8 mouse cellular contexts compared by ENCODE assay signal in genomic region chr2:93126595-93127165, GRCm38 (mm10).
DNase-seq lines count a peak whose midpoint lies in the region; ATAC-seq and TF ChIP-seq lines count a peak whose summit lies in the region.

No protein-coding gene starts in this region.

- DNase-seq in CH12.LX (ENCODE audit: extremely low read depth) = no peak
- peak; percentile 48 to 71 for DNase-seq in adrenal gland, adult 18-20 months (ENCODE audit: low spot score in 2 of 2)
- peak; percentile 87 for DNase-seq in embryonic facial prominence, embryonic 14.5 days (ENCODE audit: low spot score)
- DNase-seq in heart, postnatal 14 days = peak; percentile 86
- peak; percentile 92 to 94 for DNase-seq in kidney, postnatal 25 days
- DNase-seq in midbrain, embryonic 10.5 days (ENCODE audit: low spot score) = no peak
- no peak for DNase-seq in spleen, adult 12 weeks (ENCODE audit: low spot score)

- H3K4me2 ChIP-seq in CH12.LX (ENCODE audit: insufficient read depth, low read depth, poor library complexity, severe bottlenecking) = no peak overlapping the region
- no peak overlapping the region for H3K4me2 ChIP-seq in embryonic facial prominence, embryonic 14.5 days (ENCODE audit: low read depth, low read length)

- no peak overlapping the region for H3K27ac ChIP-seq in CH12.LX (ENCODE audit: insufficient read depth, low read depth)
- H3K27ac ChIP-seq in embryonic facial prominence, embryonic 14.5 days (replicated peaks; ENCODE audit: low read depth, low read length) = no peak overlapping the region
- H3K27ac ChIP-seq in midbrain, embryonic 10.5 days (replicated peaks) = peak overlapping the region; percentile 63

- 59% methylated on average over 7 of the region's 7 CpGs for WGBS in embryonic facial prominence, embryonic 14.5 days
- WGBS in midbrain, embryonic 10.5 days = 68% methylated on average over 7 of the region's 7 CpGs

- H3K4me1 ChIP-seq in CH12.LX (ENCODE audit: control insufficient read depth in 1 of 2, insufficient read depth in 2 of 2) = peaks cover 21 to 29% of the 10 kb centered on the region in 2 experiments
- no peaks in the 10 kb centered on the region; the same call in 1 of the 2 replicates for H3K4me1 ChIP-seq in embryonic facial prominence, embryonic 14.5 days (ENCODE audit: control insufficient read depth, insufficient read depth, low read length)
- peaks cover 32% of the 10 kb centered on the region for H3K4me1 ChIP-seq in midbrain, embryonic 10.5 days

- dilution Hi-C loops in CH12.LX (cut with MboI; ENCODE audit: extremely low pct_ligation_motif_present, extremely low pct_unique_long_range_greater_than_20kb, low sequenced_read_pairs) = no loop called here

- TF ChIP-seq RAD21 in CH12.LX (IDR thresholded peaks at IDR 0.05; ENCODE audit: low read depth, low read length) = no peak

- H3K9me3 ChIP-seq in CH12.LX (replicated peaks; ENCODE audit: low read length) = peaks cover 3% of the 10 kb centered on the region
- H3K9me3 ChIP-seq in embryonic facial prominence, embryonic 14.5 days (ENCODE audit: control insufficient read depth, low read length) = no peaks in the 10 kb centered on the region
- H3K9me3 ChIP-seq in midbrain, embryonic 10.5 days (replicated peaks) = no peaks in the 10 kb centered on the region

- intact Hi-C loops in heart, postnatal 14 days (cut with DNase I) = no loop called here

- in situ Hi-C loops in CH12.LX (cut with MboI; ENCODE audit: low pct_ligation_motif_present, low pct_unique_long_range_greater_than_20kb, low sequenced_read_pairs) = loop anchor here (5.0 to 10.0 kb wide), 2 partner anchors 48 to 66 kb away; no protein-coding TSS in a partner anchor

- TF ChIP-seq CTCF in CH12.LX (conservative IDR thresholded peaks at IDR 0.05 in 1 of 2, IDR thresholded peaks at IDR 0.05 in 1 of 2; ENCODE audit: low read depth in 2 of 2, low read length in 2 of 2) = no peak

- ATAC-seq in embryonic facial prominence, embryonic 14.5 days (ENCODE audit: low read depth) = peak; percentile 48
- no peak for ATAC-seq in CD4-positive, CD25-positive, alpha-beta regulatory T cell, adult 4 months

- TF ChIP-seq POLR2A in CH12.LX (IDR thresholded peaks at IDR 0.05; ENCODE audit: low read depth, low read length) = no peak

- no peak overlapping the region for H3K4me3 ChIP-seq in CH12.LX (replicated peaks in 1 of 3; ENCODE audit: low read depth in 2 of 3, low read length in 2 of 3, poor library complexity in 1 of 3)
- no peak overlapping the region for H3K4me3 ChIP-seq in embryonic facial prominence, embryonic 14.5 days (ENCODE audit: low read depth, low read length)
- H3K4me3 ChIP-seq in midbrain, embryonic 10.5 days = no peak overlapping the region

- no peak overlapping the region for H3K9ac ChIP-seq in CH12.LX (ENCODE audit: insufficient read depth, low read depth)
- no peak overlapping the region for H3K9ac ChIP-seq in embryonic facial prominence, embryonic 14.5 days (ENCODE audit: low read depth, low read length)

- no peaks in the 10 kb centered on the region for H3K36me3 ChIP-seq in CH12.LX (replicated peaks in 1 of 2; ENCODE audit: control insufficient read depth in 1 of 2, insufficient read depth in 1 of 2, low read length in 1 of 2)
- no peaks in the 10 kb centered on the region for H3K36me3 ChIP-seq in embryonic facial prominence, embryonic 14.5 days (ENCODE audit: control insufficient read depth, insufficient read depth, low read length)
- H3K36me3 ChIP-seq in midbrain, embryonic 10.5 days = no peaks in the 10 kb centered on the region

- H3K27me3 ChIP-seq in CH12.LX (replicated peaks) = peaks cover 72% of the 10 kb centered on the region
- no peaks in the 10 kb centered on the region for H3K27me3 ChIP-seq in embryonic facial prominence, embryonic 14.5 days (replicated peaks; ENCODE audit: control insufficient read depth, insufficient read depth, low read length)
- no peaks in the 10 kb centered on the region for H3K27me3 ChIP-seq in midbrain, embryonic 10.5 days (ENCODE audit: low read depth, poor library complexity, severe bottlenecking)

- H3K79me2 ChIP-seq in CH12.LX (replicated peaks; ENCODE audit: control insufficient read depth, extremely low read depth, insufficient read depth, poor library complexity, severe bottlenecking) = no peaks in the 10 kb centered on the region

- no peak for TF ChIP-seq EP300 in CH12.LX (IDR thresholded peaks at IDR 0.05; ENCODE audit: low read length)

TF ChIP-seq in CH12.LX, 34 proteins besides CTCF, POLR2A, EP300 and RAD21:
- TF ChIP-seq TCF12 (IDR thresholded peaks at IDR 0.05; ENCODE audit: low read depth, low read length) = 0 out of 2 replicates have a peak, but pooled peaks have one; percentile 15
- no peak for TF ChIP-seq IRF4 (IDR thresholded peaks at IDR 0.05; ENCODE audit: low read depth, low read length)
- no peak for TF ChIP-seq NELFE (IDR thresholded peaks at IDR 0.05; ENCODE audit: low read depth, low read length)

Comparison
In these comparisons a context has a peak if more than half of its experiments do, and no peak if none do; other contexts are left out.
1. DNase-seq: peak in adrenal gland, adult 18-20 months (2 of 2), embryonic facial prominence, embryonic 14.5 days (single experiment), heart, postnatal 14 days (2 of 2) and kidney, postnatal 25 days (2 of 2); none in CH12.LX (single experiment), midbrain, embryonic 10.5 days (single experiment) and spleen, adult 12 weeks (single experiment).